Mouse (Mus musculus): ENCODE measurements around the gene Olfr324.

GRCm38 (mm10) chr11:58555536-58555935 lies 39.4 kb upstream of the Olfr324 start, which contains the start of gene Olfr328:
- TF ChIP-seq CTCF (IDR thresholded peaks at IDR 0.05; ENCODE audit: low read depth, low read length) (no peak), POLR2A (IDR thresholded peaks at IDR 0.05; ENCODE audit: borderline replicate concordance, low read depth, low read length) (no peak)

Measured in bone marrow macrophage, adult 2 months (primary cell).